Mouse (Mus musculus) small intestine, adult 2 months (tissue): Measurements from ENCODE around the gene Eng.

ENCODE experiments used
- CTCF ChIP-seq: fragments of 200-500 bp; IDR thresholded peaks from 2 replicates; pipeline ENCODE4 v1.5.1; 2012; ENCODE audit warnings: low read depth, mild to moderate bottlenecking, control low read depth, inconsistent platforms, low read length, moderate library complexity, mixed read lengths; ENCODE audit not compliant: insufficient replicate concordance, insufficient read length; ENCODE audit errors: extremely low read depth
- POLR2A ChIP-seq: fragments of 200-500 bp; IDR thresholded peaks from 2 replicates; pipeline ENCODE4 v1.6.1; 2012; ENCODE audit warnings: low read depth, mild to moderate bottlenecking, control low read depth, inconsistent platforms, low read length, moderate library complexity

DNA sequence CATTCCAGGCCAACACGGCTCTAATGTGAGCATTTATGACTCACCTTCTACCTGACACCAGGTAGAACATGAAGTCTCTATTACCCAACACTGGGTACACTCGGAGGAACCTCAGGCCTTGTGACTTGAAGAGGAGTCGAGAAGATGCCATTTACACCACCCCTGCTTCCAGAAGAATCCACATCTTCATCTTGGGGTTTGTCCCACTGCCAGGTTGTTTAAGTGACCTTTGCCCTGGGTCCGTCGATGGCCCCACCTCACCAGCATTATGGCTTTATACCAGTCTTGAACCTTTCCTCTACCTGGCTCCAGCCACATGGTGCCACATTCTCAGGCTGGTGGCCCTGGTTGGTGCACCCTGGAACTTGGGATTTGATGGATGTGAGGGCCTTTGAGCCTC is 49.1 kb upstream of the Eng start:
- no peak for TF ChIP-seq CTCF
- TF ChIP-seq POLR2A: no peak
